Mouse (Mus musculus): ENCODE data around the gene Tac2.

The Tac2 gene

GRCm38 (mm10) chr10:127704766-127705220 is 19.5 kb upstream of the Tac2 start, which contains the start of gene Myo1a:
Myo1a (plus strand) TSS chr10:127705170.
- no peak for DNase-seq (ENCODE audit: low read depth, low spot score)
- Histone ChIP-seq H3K27me3 (ENCODE audit: control insufficient read depth, insufficient read depth, low read length, poor library complexity, severe bottlenecking) (no peaks in the 10 kb centered on the region), H3K36me3 (ENCODE audit: control insufficient read depth, insufficient read depth, low read length, poor library complexity, severe bottlenecking) (no peaks in the 10 kb centered on the region)

GRCm38 (mm10) chr10:127705783-127706182 is 18.5 kb upstream of the Tac2 start:
- Histone ChIP-seq H3K27me3 (ENCODE audit: control insufficient read depth, insufficient read depth, low read length, poor library complexity, severe bottlenecking) (no peaks in the 10 kb centered on the region), H3K36me3 (ENCODE audit: control insufficient read depth, insufficient read depth, low read length, poor library complexity, severe bottlenecking) (no peaks in the 10 kb centered on the region)
- no peak for DNase-seq (ENCODE audit: low read depth, low spot score)

GRCm38 (mm10) chr10:127707721-127708120 is 16.6 kb upstream of the Tac2 start:
- DNase-seq (ENCODE audit: low read depth, low spot score): no peak
- Histone ChIP-seq H3K36me3 (ENCODE audit: control insufficient read depth, insufficient read depth, low read length, poor library complexity, severe bottlenecking) (no peaks in the 10 kb centered on the region), H3K27me3 (ENCODE audit: control insufficient read depth, insufficient read depth, low read length, poor library complexity, severe bottlenecking) (no peaks in the 10 kb centered on the region)

- Histone ChIP-seq H3K27me3 (ENCODE audit: control insufficient read depth, insufficient read depth, low read length, poor library complexity, severe bottlenecking) (no peaks in the 10 kb centered on the region), H3K36me3 (ENCODE audit: control insufficient read depth, insufficient read depth, low read length, poor library complexity, severe bottlenecking) (no peaks in the 10 kb centered on the region)
- no peak for DNase-seq (ENCODE audit: low read depth, low spot score)
Measured at GRCm38 (mm10) chr10:127708850-127709370, 15.4 kb upstream of the Tac2 start.

- no peak for DNase-seq (ENCODE audit: low read depth, low spot score)
- Histone ChIP-seq H3K36me3 (ENCODE audit: control insufficient read depth, insufficient read depth, low read length, poor library complexity, severe bottlenecking) (no peaks in the 10 kb centered on the region), H3K27me3 (ENCODE audit: control insufficient read depth, insufficient read depth, low read length, poor library complexity, severe bottlenecking) (no peaks in the 10 kb centered on the region)
Measured at GRCm38 (mm10) chr10:127710331-127710730, 13.9 kb upstream of the Tac2 start.

- DNase-seq (ENCODE audit: low read depth, low spot score): no peak
- no peaks in the 10 kb centered on the region for H3K27me3 ChIP-seq (ENCODE audit: control insufficient read depth, insufficient read depth, low read length, poor library complexity, severe bottlenecking)
- H3K36me3 ChIP-seq (ENCODE audit: control insufficient read depth, insufficient read depth, low read length, poor library complexity, severe bottlenecking): no peaks in the 10 kb centered on the region
Measured at GRCm38 (mm10) chr10:127712736-127713135, 11.5 kb upstream of the Tac2 start.

GRCm38 (mm10) chr10:127721671-127722418 is 2.4 kb upstream of the Tac2 start:
- H3K27me3 ChIP-seq (ENCODE audit: control insufficient read depth, insufficient read depth, low read length, poor library complexity, severe bottlenecking): no peaks in the 10 kb centered on the region
- no peaks in the 10 kb centered on the region for H3K36me3 ChIP-seq (ENCODE audit: control insufficient read depth, insufficient read depth, low read length, poor library complexity, severe bottlenecking)
- no peak for DNase-seq (ENCODE audit: low read depth, low spot score)

GRCm38 (mm10) chr10:127725136-127725535 is 858 bp downstream of the Tac2 start:
- Histone ChIP-seq H3K36me3 (ENCODE audit: control insufficient read depth, insufficient read depth, low read length, poor library complexity, severe bottlenecking) (no peaks in the 10 kb centered on the region), H3K27me3 (ENCODE audit: control insufficient read depth, insufficient read depth, low read length, poor library complexity, severe bottlenecking) (no peaks in the 10 kb centered on the region)
- no peak for DNase-seq (ENCODE audit: low read depth, low spot score)

- DNase-seq (ENCODE audit: low read depth, low spot score): no peak
- Histone ChIP-seq H3K27me3 (ENCODE audit: control insufficient read depth, insufficient read depth, low read length, poor library complexity, severe bottlenecking) (no peaks in the 10 kb centered on the region), H3K36me3 (ENCODE audit: control insufficient read depth, insufficient read depth, low read length, poor library complexity, severe bottlenecking) (no peaks in the 10 kb centered on the region)
Measured at GRCm38 (mm10) chr10:127728437-127728836, 4.2 kb downstream of the Tac2 start.

GRCm38 (mm10) chr10:127730285-127730932 is 6.1 kb downstream of the Tac2 start:
- Histone ChIP-seq H3K36me3 (ENCODE audit: control insufficient read depth, insufficient read depth, low read length, poor library complexity, severe bottlenecking) (no peaks in the 10 kb centered on the region), H3K27me3 (ENCODE audit: control insufficient read depth, insufficient read depth, low read length, poor library complexity, severe bottlenecking) (no peaks in the 10 kb centered on the region)
- DNase-seq (ENCODE audit: low read depth, low spot score): no peak

- DNase-seq (ENCODE audit: low read depth, low spot score): no peak
Measured at GRCm38 (mm10) chr10:127730933-127731310, 6.6 kb downstream of the Tac2 start.

GRCm38 (mm10) chr10:127731397-127731796 is 7.1 kb downstream of the Tac2 start:
- DNase-seq (ENCODE audit: low read depth, low spot score): no peak
- Histone ChIP-seq H3K36me3 (ENCODE audit: control insufficient read depth, insufficient read depth, low read length, poor library complexity, severe bottlenecking) (no peaks in the 10 kb centered on the region), H3K27me3 (ENCODE audit: control insufficient read depth, insufficient read depth, low read length, poor library complexity, severe bottlenecking) (no peaks in the 10 kb centered on the region)

More at GRCm38 (mm10) chr10:127730933-127731310, 6.6 kb downstream of the Tac2 start:
- Histone ChIP-seq H3K27me3 (ENCODE audit: control insufficient read depth, insufficient read depth, low read length, poor library complexity, severe bottlenecking) (no peaks in the 10 kb centered on the region), H3K36me3 (ENCODE audit: control insufficient read depth, insufficient read depth, low read length, poor library complexity, severe bottlenecking) (no peaks in the 10 kb centered on the region)

GRCm38 (mm10) chr10:127734434-127734833 is 10.2 kb downstream of the Tac2 start:
- no peaks in the 10 kb centered on the region for H3K27me3 ChIP-seq (ENCODE audit: control insufficient read depth, insufficient read depth, low read length, poor library complexity, severe bottlenecking)
- H3K36me3 ChIP-seq (ENCODE audit: control insufficient read depth, insufficient read depth, low read length, poor library complexity, severe bottlenecking): no peaks in the 10 kb centered on the region
- peak; percentile 32 for DNase-seq (ENCODE audit: low read depth, low spot score)

GRCm38 (mm10) chr10:127736266-127736665 is 12.0 kb downstream of the Tac2 start:
- no peaks in the 10 kb centered on the region for H3K27me3 ChIP-seq (ENCODE audit: control insufficient read depth, insufficient read depth, low read length, poor library complexity, severe bottlenecking)
- DNase-seq (ENCODE audit: low read depth, low spot score): peak; percentile 61

GRCm38 (mm10) chr10:127736916-127737315 is 12.6 kb downstream of the Tac2 start:
- peak; percentile 78 for DNase-seq (ENCODE audit: low read depth, low spot score)
- H3K27me3 ChIP-seq (ENCODE audit: control insufficient read depth, insufficient read depth, low read length, poor library complexity, severe bottlenecking): no peaks in the 10 kb centered on the region
- no peaks in the 10 kb centered on the region for H3K36me3 ChIP-seq (ENCODE audit: control insufficient read depth, insufficient read depth, low read length, poor library complexity, severe bottlenecking)

More at GRCm38 (mm10) chr10:127736266-127736665, 12.0 kb downstream of the Tac2 start:
- H3K36me3 ChIP-seq (ENCODE audit: control insufficient read depth, insufficient read depth, low read length, poor library complexity, severe bottlenecking): no peaks in the 10 kb centered on the region
